Mouse (Mus musculus): ENCODE measurements around the gene Aif1l.

- TF ChIP-seq CTCF (IDR thresholded peaks at IDR 0.05; ENCODE audit: insufficient read depth, low read depth, low read length) (no peak), POLR2A (IDR thresholded peaks at IDR 0.05; ENCODE audit: insufficient read depth, low read depth, low read length) (no peak)
These were observed 7.3 kb downstream of the Aif1l start for GRCm38 (mm10) chr2:31957211-31957610.

All from olfactory bulb, adult 2 months (tissue).